Comparison of ENCODE assay signal across 18 mouse cellular contexts in the genomic region with DNA sequence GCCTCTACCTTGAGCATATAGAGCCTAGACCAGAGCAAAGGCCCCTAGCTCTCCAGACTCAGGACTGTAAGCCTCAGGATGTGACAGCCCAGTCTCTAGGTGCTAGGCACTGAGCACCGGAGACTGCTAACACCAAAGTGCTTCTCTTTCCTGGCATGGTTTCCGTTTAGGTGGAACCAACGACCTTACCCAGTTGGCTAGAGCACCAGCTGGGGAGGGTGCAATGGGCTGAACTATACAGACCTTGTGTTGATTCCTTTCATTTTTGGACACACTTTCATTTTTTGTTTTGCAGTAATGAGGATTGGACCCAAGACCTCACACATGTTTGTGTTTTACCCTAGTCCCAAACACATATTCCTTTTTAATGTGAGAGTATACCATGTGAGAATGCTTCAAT. TPM values are rescaled to one million over a fixed set of nuclear protein-coding genes. Genes with fewer than 3 reads are reported as not detected.
"Had no signal": no experiment of that assay in that cellular context is flagged by ENCODE, and none has a peak within 500 bp of the region (broad histone marks: within the 10 kb centered on the region; RNA-seq: fewer than 3 reads in every experiment).

No protein-coding gene starts in this region.

- DNase-seq: lung, adult 18-20 months; lung, embryonic 14.5 days; lung, postnatal 10 days; retina, postnatal 1 day; right cerebral cortex, adult 18-20 months; right cerebral cortex, postnatal 25 days; right cerebral cortex, postnatal 4 days; thymus, adult 2 months; thymus, postnatal 25 days; thymus, postnatal 4 days had no signal

- H3K4me2 ChIP-seq: lung, embryonic 14.5 days; midbrain, embryonic 12.5 days; midbrain, embryonic 15.5 days; neural tube, embryonic 13.5 days; neural tube, embryonic 15.5 days; stomach, embryonic 15.5 days had no signal

- H3K36me3 ChIP-seq: midbrain, embryonic 10.5 days; midbrain, embryonic 12.5 days; midbrain, embryonic 15.5 days; neural tube, embryonic 13.5 days; neural tube, embryonic 15.5 days; stomach, embryonic 15.5 days had no signal

- H3K27ac ChIP-seq: midbrain, embryonic 10.5 days; midbrain, embryonic 12.5 days; midbrain, embryonic 15.5 days; neural tube, embryonic 13.5 days; neural tube, embryonic 15.5 days; stomach, embryonic 15.5 days; stomach, postnatal 0 days had no signal

- H3K27me3 ChIP-seq: midbrain, embryonic 12.5 days; midbrain, embryonic 15.5 days; neural tube, embryonic 13.5 days; neural tube, embryonic 15.5 days; stomach, embryonic 15.5 days had no signal

- H3K9ac ChIP-seq: lung, embryonic 14.5 days; midbrain, embryonic 12.5 days; midbrain, embryonic 15.5 days; neural tube, embryonic 13.5 days; neural tube, embryonic 15.5 days; stomach, embryonic 15.5 days had no signal

- ATAC-seq: midbrain, embryonic 15.5 days had no signal

- H3K9me3 ChIP-seq: midbrain, embryonic 10.5 days; midbrain, embryonic 12.5 days; midbrain, embryonic 15.5 days; neural tube, embryonic 13.5 days; neural tube, embryonic 15.5 days; stomach, embryonic 15.5 days had no signal

- H3K4me3 ChIP-seq: midbrain, embryonic 10.5 days; midbrain, embryonic 12.5 days; midbrain, embryonic 15.5 days; neural tube, embryonic 13.5 days; neural tube, embryonic 15.5 days; stomach, embryonic 15.5 days had no signal

- H3K4me1 ChIP-seq: midbrain, embryonic 10.5 days; midbrain, embryonic 12.5 days; midbrain, embryonic 15.5 days; neural tube, embryonic 13.5 days; neural tube, embryonic 15.5 days had no signal

RNA-seq across cellular contexts. Expression of a gene that starts 7.7 kb away (rescaled TPM):
- total RNA-seq: monocyte, adult 5-6 weeks had no signal
